Mouse (Mus musculus) intestine, postnatal 0 days (tissue): ENCODE results near the gene B3gntl1. TPM values are rescaled to one million over a fixed set of nuclear protein-coding genes. Genes with fewer than 3 reads are reported as not detected.
A peak's percentile ranks its signal among the peaks of the same experiment; 100 is the strongest.

ENCODE experiments used
- ATAC-seq: fragments of 200-750 bp; cut with Nextera tagmentation; 2 replicates; pipeline ENCODE4 v1.8.0; 2017; ENCODE audit warnings: mild to moderate bottlenecking, moderate TSS enrichment, moderate library complexity
- H3K27ac ChIP-seq: fragments of 300-500 bp; sonication (generic); 2 replicates; pipeline ENCODE4 v1.5.1; 2014; ENCODE audit warnings: mild to moderate bottlenecking, low read depth, low read length, moderate library complexity
- H3K27me3 ChIP-seq: fragments of 300-500 bp; sonication (generic); replicated peaks from 2 replicates; pipeline ENCODE4 v1.6.1; 2014; ENCODE audit warnings: low read length, mixed read lengths; ENCODE audit not compliant: control insufficient read depth, insufficient read depth
- H3K36me3 ChIP-seq: fragments of 300-500 bp; sonication (generic); 2 replicates; pipeline ENCODE4 v1.6.1; 2014; ENCODE audit warnings: mild to moderate bottlenecking, moderate library complexity; ENCODE audit not compliant: control insufficient read depth, insufficient read depth
- H3K4me1 ChIP-seq: fragments of 300-500 bp; sonication (generic); replicated peaks from 2 replicates; pipeline ENCODE4 v1.6.1; 2014; ENCODE audit warnings: antibody characterized with exemption, low read length, mixed read lengths; ENCODE audit not compliant: control insufficient read depth, insufficient read depth
- H3K4me2 ChIP-seq: fragments of 300-500 bp; sonication (generic); replicated peaks from 2 replicates; pipeline ENCODE4 v1.6.1; 2014; ENCODE audit warnings: low read depth, mild to moderate bottlenecking, moderate library complexity
- H3K4me3 ChIP-seq: fragments of 300-500 bp; sonication (generic); 2 replicates; pipeline ENCODE4 v1.5.1; 2014; ENCODE audit warnings: low read depth, low read length
- H3K9ac ChIP-seq: fragments of 300-500 bp; sonication (generic); 2 replicates; pipeline ENCODE4 v1.6.1; 2014; ENCODE audit warnings: mild to moderate bottlenecking, low read depth, low read length
- H3K9me3 ChIP-seq: fragments of 300-500 bp; sonication (generic); 2 replicates; pipeline ENCODE4 v1.6.1; 2016; ENCODE audit warnings: mixed run types; ENCODE audit not compliant: control insufficient read depth
- CTCF ChIP-seq: sonication (generic); IDR thresholded peaks from 2 replicates; pipeline ENCODE4 v1.5.1; 2016; ENCODE audit warnings: low read depth, mild to moderate bottlenecking, control low read depth, antibody characterized with exemption, moderate library complexity
- WGBS: fragments of 180-500 bp; shearing (Covaris S2); extraction: QIAGEN DNeasy Blood & Tissue Kit; methylation state at CpG from one replicate; pipeline ENCODE4 v1.1.7; 2014; 5-methylcytosine and 5-hydroxymethylcytosine counted together
- polyA plus RNA-seq: library from polyadenylated mRNA; unstranded; fragments of >200 nt; fragmentation: Nextera tagmentation; extraction: Ambion mirVana; gene quantifications from 2 replicates; pipeline ENCODE4 v1.2.1, GENCODE M21; 2015

B3gntl1 gene
- polyA plus RNA-seq, 1 experiment from 2014 or later: 3.2 TPM

- 38% methylated on average over 6 of the region's 6 CpGs for WGBS
- peak overlapping the region; percentile 86 for H3K27ac ChIP-seq
Observed at GRCm38 (mm10) chr11:121712987-121713386, 40.0 kb upstream of the B3gntl1 start.

GRCm38 (mm10) chr11:121710245-121710644, 37.3 kb upstream of the B3gntl1 start:
- peaks cover 18% of the 10 kb centered on the region; the same call in 1 of the 2 replicates for H3K36me3 ChIP-seq
- H3K4me1 ChIP-seq: peaks cover 23% of the 10 kb centered on the region
- no peak overlapping the region for H3K4me2 ChIP-seq
- 82% methylated on average over 5 of the region's 5 CpGs for WGBS
- no peak for TF ChIP-seq CTCF
- no peak overlapping the region for H3K9ac ChIP-seq
- no peaks in the 10 kb centered on the region for H3K9me3 ChIP-seq
- H3K27ac ChIP-seq: no peak overlapping the region
- no peak for ATAC-seq
- no peak overlapping the region for H3K4me3 ChIP-seq
- no peaks in the 10 kb centered on the region for H3K27me3 ChIP-seq

More at GRCm38 (mm10) chr11:121712987-121713386, 40.0 kb upstream of the B3gntl1 start:
- Histone ChIP-seq H3K4me1 (peaks cover 17% of the 10 kb centered on the region), H3K27me3 (no peaks in the 10 kb centered on the region), H3K4me2 (peak overlapping the region; percentile 38), H3K9ac (no peak overlapping the region), H3K36me3 (peaks cover 45% of the 10 kb centered on the region; the same call in 1 of the 2 replicates), H3K4me3 (no peak overlapping the region), H3K9me3 (no peaks in the 10 kb centered on the region)
- no peak for TF ChIP-seq CTCF
- peak; percentile 95 for ATAC-seq

DNA sequence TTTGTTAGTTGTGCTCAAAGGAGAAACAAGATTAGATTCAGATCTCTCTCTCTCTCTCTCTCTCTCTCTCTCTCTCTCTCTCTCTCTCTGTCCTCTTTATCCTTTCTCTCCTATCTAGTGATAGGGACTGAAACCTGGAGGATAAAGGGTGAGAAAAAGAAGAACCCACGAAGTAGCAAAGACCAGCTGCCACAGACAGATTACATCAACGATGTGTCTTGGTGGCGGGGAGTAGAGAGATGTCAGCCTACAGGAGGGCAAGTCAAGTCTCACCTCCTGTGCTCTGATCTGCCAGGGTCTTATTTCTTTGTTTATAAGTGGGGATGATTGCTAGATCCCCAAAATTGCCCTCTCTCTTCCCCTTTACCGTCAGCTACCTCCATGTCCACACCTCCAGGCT, 36.3 kb upstream of the B3gntl1 start:
- peaks cover 15% of the 10 kb centered on the region; the same call in 1 of the 2 replicates for H3K36me3 ChIP-seq
- no peak overlapping the region for H3K4me3 ChIP-seq
- 71% methylated on average over 4 of the region's 4 CpGs for WGBS
- no peak overlapping the region for H3K4me2 ChIP-seq
- peaks cover 22% of the 10 kb centered on the region for H3K4me1 ChIP-seq
- H3K9ac ChIP-seq: no peak overlapping the region
- ATAC-seq: no peak
- H3K27me3 ChIP-seq: no peaks in the 10 kb centered on the region
- no peak for TF ChIP-seq CTCF
- no peaks in the 10 kb centered on the region for H3K9me3 ChIP-seq
- H3K27ac ChIP-seq: no peak overlapping the region

DNA sequence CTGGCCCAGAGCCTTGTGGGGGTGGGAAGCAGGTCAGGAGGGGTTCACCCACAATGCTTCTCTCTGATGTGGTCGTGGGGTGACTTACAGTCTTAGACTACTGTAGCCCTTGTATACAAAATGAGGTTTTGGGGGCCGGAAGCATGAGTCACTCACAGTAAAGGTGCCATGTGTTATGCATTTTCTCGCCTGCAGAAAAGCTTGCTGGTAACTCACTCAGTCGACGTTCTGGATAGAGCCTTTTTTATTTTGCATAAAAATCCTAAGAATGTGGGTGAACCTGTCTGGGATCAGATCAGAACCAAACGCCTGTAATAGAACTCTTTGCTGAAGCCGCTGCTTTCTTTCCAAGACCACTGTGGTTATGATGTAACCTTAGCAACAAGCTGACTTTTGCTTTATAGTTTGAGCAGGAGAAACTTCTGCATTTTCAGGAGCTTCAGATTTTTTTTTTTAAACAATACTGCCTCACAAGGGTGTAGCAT, 33.6 kb upstream of the B3gntl1 start:
- Histone ChIP-seq H3K27ac (no peak overlapping the region), H3K27me3 (no peaks in the 10 kb centered on the region), H3K9ac (no peak overlapping the region), H3K4me1 (peaks cover 13% of the 10 kb centered on the region; the same call in 1 of the 2 replicates), H3K4me3 (no peak overlapping the region), H3K4me2 (no peak overlapping the region), H3K9me3 (no peaks in the 10 kb centered on the region), H3K36me3 (peaks cover 14% of the 10 kb centered on the region; the same call in 1 of the 2 replicates)
- ATAC-seq: no peak
- TF ChIP-seq CTCF: no peak
- 24% methylated on average over 7 of the region's 7 CpGs for WGBS

DNA sequence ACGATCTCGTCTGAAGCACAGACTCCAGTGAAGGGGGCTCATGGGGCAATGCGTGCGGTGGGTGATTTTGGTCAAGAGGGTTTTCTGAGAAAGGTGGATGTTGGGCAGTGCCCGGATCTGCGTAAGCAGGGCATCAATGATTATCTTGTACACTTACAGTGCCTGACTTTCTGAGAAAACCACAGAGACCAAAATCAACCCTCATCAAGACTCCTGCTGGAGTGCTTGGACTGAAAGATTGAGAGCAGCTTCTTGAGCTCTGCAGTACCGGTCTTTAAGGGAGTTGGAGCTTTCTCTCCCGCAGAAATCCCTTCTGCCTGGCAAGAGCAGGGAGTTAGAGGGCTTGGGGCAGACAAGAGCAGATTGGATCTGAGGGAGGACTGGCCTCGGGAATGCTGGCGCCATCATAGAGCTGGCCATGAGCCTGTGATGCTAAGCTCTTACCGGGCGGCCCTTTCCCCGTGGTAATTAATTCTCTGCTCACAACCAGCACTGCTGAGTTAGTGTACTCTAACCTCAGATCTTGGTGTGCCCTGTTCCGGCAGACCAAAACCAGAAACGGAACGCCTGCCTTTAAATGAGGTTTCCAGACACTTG, 30.8 kb upstream of the B3gntl1 start:
- Histone ChIP-seq H3K9me3 (no peaks in the 10 kb centered on the region), H3K9ac (peak overlapping the region; percentile 74), H3K4me1 (0 out of 2 replicates have a peak, but pooled peaks cover 6% of the 10 kb centered on the region), H3K36me3 (no peaks in the 10 kb centered on the region), H3K27me3 (no peaks in the 10 kb centered on the region), H3K4me3 (peak overlapping the region; percentile 79), H3K4me2 (peak overlapping the region; percentile 94), H3K27ac (peak overlapping the region; percentile 87)
- 12% methylated on average over 16 of the region's 16 CpGs for WGBS
- TF ChIP-seq CTCF: no peak
- no peak for ATAC-seq

DNA sequence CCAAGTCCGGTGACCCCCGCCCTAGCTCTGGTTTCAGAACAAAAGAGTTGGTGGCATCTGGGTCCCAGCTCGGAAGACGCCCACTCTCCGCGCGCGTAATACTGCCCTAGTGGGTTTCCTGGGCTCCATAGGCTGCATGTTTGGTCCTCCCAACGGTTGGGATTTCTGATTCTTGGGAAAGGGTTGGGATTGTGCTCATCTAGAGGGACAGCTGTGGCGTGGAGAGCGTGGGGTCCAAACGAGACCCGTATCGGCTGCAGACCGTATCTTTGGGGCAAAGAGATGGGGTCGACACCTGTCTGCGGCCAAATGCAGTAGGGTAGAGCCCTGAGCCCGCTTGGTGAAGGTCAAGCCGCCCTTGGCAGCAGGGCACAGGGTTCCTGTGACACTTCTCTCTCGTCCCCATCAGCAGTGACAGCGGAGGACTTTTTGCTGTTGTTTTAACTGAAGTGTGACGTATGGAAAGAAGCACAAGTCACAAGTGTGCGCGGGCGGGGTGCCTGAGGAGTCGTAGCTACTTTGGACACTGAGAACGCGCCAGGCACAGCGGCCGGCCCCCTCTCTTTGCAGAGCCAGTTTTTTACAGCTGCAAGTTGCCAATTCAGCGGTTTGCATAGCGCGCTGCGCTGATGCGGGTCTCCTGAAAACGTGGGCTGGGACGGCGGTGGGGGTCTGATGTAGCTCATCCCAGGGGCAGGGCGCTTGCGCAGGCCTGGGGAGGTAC, 30.1 kb upstream of the B3gntl1 start:
- Histone ChIP-seq H3K4me3 (peak overlapping the region; percentile 79), H3K36me3 (no peaks in the 10 kb centered on the region), H3K9me3 (no peaks in the 10 kb centered on the region), H3K4me1 (0 out of 2 replicates have a peak, but pooled peaks cover 6% of the 10 kb centered on the region), H3K9ac (peak overlapping the region; percentile 74), H3K27me3 (no peaks in the 10 kb centered on the region), H3K27ac (peak overlapping the region; percentile 87), H3K4me2 (peak overlapping the region; percentile 94)
- 0 out of 2 replicates have a peak, but pooled peaks have one; percentile 19 for ATAC-seq
- WGBS: under 1% methylated on average over 40 of the region's 40 CpGs
- TF ChIP-seq CTCF: no peak
